Mouse (Mus musculus) neural tube, embryonic 12.5 days (tissue): Measurements from ENCODE around the gene Map3k3. TPM values are rescaled to one million over a fixed set of nuclear protein-coding genes. Genes with fewer than 3 reads are reported as not detected.
"Not testable (repeated sequence)": the region's sequence is repeated elsewhere in the genome, so short reads cannot be mapped to it uniquely, and the experiment has no call there.

Experiments
- ATAC-seq: fragments of 200-750 bp; cut with Nextera tagmentation; 2 replicates; pipeline ENCODE4 v1.8.0; 2017; ENCODE audit warnings: low read depth, mild to moderate bottlenecking, moderate TSS enrichment, moderate library complexity; ENCODE audit not compliant: low FRiP score
- H3K27ac ChIP-seq: fragments of 300-500 bp; sonication (generic); 2 replicates; pipeline ENCODE4 v1.5.1; 2016
- H3K27me3 ChIP-seq: fragments of 300-500 bp; sonication (generic); replicated peaks from 2 replicates; pipeline ENCODE4 v1.6.1; 2016; ENCODE audit warnings: mild to moderate bottlenecking
- H3K36me3 ChIP-seq: fragments of 300-500 bp; sonication (generic); 2 replicates; pipeline ENCODE4 v1.6.1; 2016; ENCODE audit warnings: mild to moderate bottlenecking
- H3K4me1 ChIP-seq: fragments of 300-500 bp; sonication (generic); 2 replicates; pipeline ENCODE4 v1.6.1; 2016
- H3K4me2 ChIP-seq: fragments of 300-500 bp; sonication (generic); replicated peaks from 2 replicates; pipeline ENCODE4 v1.6.1; 2016; ENCODE audit warnings: mild to moderate bottlenecking
- H3K4me3 ChIP-seq: fragments of 300-500 bp; sonication (generic); 2 replicates; pipeline ENCODE4 v1.5.1; 2016
- H3K9ac ChIP-seq: fragments of 300-500 bp; sonication (generic); 2 replicates; pipeline ENCODE4 v1.6.1; 2016; ENCODE audit warnings: mild to moderate bottlenecking
- H3K9me3 ChIP-seq: fragments of 300-500 bp; sonication (generic); 2 replicates; pipeline ENCODE4 v1.6.1; 2016; ENCODE audit warnings: mild to moderate bottlenecking
- WGBS: fragments of 180-500 bp; shearing (Covaris S2); methylation state at CpG from one replicate; pipeline ENCODE4 v1.1.7; 2016; 5-methylcytosine and 5-hydroxymethylcytosine counted together
- polyA plus RNA-seq: library from polyadenylated mRNA; unstranded; fragments of >200 nt; fragmentation: Nextera tagmentation; extraction: Ambion mirVana; gene quantifications from 2 replicates; pipeline ENCODE4 v1.2.1, GENCODE M21; 2016

The Map3k3 gene
- polyA plus RNA-seq, 1 experiment from 2014 or later: 24.4 TPM

DNA sequence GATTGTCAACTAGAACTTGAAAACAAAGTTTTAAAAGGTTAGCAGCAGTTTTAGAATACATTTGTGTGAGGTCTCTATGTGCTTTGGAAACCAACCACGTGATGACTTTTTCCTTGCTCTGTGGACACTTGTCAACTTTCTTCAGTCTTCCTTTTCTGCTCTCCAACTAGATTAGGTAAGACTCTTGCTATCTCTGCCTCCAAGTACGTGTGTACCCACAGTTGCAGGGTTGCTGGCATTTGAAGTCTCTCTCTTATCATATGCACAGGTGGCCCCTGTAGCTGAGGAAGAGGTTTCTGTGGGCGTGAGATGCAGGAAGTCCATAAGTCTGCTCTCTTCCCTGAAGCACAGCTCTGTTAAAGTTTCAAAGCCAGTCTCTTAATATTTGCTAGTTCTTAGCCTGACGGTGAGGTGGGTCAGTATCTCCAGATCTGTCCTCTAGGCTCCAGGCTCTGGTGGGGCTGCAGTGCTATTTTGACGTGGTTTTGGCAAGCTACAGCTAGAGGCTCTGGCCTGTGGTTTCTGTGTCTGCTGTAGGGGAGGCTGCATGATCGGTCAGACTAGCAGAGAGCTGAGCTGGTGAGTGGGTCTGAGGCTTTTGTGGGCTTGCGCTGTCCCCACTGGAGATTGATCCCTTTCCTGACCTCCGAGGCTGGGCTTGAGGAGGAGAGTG is 27.5 kb upstream of the Map3k3 start:
- no peak for ATAC-seq
- no peak overlapping the region for H3K4me3 ChIP-seq
- no peaks in the 10 kb centered on the region for H3K27me3 ChIP-seq
- no peaks in the 10 kb centered on the region for H3K4me1 ChIP-seq
- no peak overlapping the region for H3K4me2 ChIP-seq
- H3K27ac ChIP-seq: no peak overlapping the region
- WGBS: 94% methylated on average over 8 of the region's 8 CpGs
- H3K9ac ChIP-seq: no peak overlapping the region
- no peaks in the 10 kb centered on the region for H3K9me3 ChIP-seq
- peaks cover 77% of the 10 kb centered on the region for H3K36me3 ChIP-seq

DNA sequence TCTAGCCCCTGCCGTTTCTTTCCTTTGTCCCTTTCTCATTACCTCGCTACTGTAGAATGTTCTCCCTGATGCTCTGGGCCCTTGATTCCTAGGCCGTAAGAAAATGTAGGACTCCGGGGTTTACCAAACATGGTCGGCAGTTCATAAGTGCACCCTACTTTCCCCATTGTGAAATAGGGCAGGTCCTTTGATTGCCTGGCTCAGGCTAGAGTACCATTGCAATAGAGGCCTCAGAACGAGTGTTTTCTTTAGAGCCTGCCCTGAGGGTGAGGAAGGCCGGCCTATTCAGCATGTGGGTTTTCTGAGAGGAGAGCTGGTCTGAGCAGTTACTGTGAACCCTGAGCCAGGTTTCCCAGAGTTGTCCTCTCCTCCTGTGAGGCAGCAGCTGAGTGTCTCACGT is 26.4 kb upstream of the Map3k3 start:
- no peaks in the 10 kb centered on the region for H3K4me1 ChIP-seq
- no peaks in the 10 kb centered on the region for H3K27me3 ChIP-seq
- H3K9me3 ChIP-seq: no peaks in the 10 kb centered on the region
- ATAC-seq: no peak
- no peak overlapping the region for H3K4me3 ChIP-seq
- H3K9ac ChIP-seq: no peak overlapping the region
- H3K36me3 ChIP-seq: peaks cover 67% of the 10 kb centered on the region
- H3K27ac ChIP-seq: no peak overlapping the region
- H3K4me2 ChIP-seq: no peak overlapping the region
- 85% methylated on average over 8 of the region's 8 CpGs for WGBS

DNA sequence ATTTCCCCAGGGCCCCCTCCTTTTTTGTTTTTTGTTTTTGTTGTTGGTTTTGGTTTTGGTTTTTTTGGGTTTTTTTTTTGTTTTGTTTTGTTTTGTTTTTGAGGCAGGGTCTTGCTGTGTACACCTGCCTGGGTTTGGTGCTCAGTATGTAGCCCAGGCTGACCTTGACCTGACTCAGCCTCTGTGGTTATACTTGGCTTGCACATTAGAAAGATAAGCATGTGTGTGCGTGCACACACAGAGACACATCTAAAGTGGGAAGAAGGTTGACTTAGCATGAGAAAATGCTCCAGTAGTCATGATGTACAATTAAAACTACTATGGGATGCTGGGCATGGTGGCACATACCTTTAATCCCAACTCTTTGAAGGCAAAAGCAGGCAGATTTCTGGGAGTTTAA is 23.9 kb upstream of the Map3k3 start:
- 96% methylated on average over 1 of the region's 1 CpGs for WGBS

DNA sequence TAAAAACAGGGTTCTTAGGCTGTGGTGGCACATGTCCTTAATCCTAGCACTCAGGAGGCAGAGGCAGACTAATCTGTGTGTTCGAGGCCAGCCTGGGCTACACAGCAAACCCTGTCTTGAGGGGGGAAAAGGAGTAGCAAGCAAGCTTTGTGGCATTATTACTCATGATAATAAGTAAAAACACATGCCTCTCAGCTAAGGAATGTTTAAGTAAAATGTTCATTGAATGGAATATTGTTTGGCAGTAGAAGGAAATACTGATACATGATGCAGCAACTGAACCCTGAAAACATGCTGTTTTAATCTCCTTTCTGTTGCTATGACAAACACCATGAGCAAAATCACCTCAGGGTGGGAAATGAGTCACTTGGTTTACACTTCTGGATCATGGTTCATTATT is 23.1 kb upstream of the Map3k3 start:
- Histone ChIP-seq H3K27me3 (no peaks in the 10 kb centered on the region), H3K36me3 (peaks cover 35% of the 10 kb centered on the region), H3K4me3 (no peak overlapping the region), H3K9ac (no peak overlapping the region), H3K9me3 (no peaks in the 10 kb centered on the region), H3K27ac (no peak overlapping the region), H3K4me2 (no peak overlapping the region), H3K4me1 (0 out of 2 replicates have a peak, but pooled peaks cover under 1% of the 10 kb centered on the region)
- ATAC-seq: no peak
- WGBS: 95% methylated on average over 1 of the region's 1 CpGs

More for the DNA sequence above, 23.9 kb upstream of the Map3k3 start:
- Histone ChIP-seq H3K9me3 (no peaks in the 10 kb centered on the region), H3K4me1 (no peaks in the 10 kb centered on the region), H3K27ac (no peak overlapping the region), H3K9ac (no peak overlapping the region), H3K4me3 (no peak overlapping the region), H3K27me3 (no peaks in the 10 kb centered on the region), H3K36me3 (peaks cover 42% of the 10 kb centered on the region), H3K4me2 (no peak overlapping the region)
- no peak for ATAC-seq

DNA sequence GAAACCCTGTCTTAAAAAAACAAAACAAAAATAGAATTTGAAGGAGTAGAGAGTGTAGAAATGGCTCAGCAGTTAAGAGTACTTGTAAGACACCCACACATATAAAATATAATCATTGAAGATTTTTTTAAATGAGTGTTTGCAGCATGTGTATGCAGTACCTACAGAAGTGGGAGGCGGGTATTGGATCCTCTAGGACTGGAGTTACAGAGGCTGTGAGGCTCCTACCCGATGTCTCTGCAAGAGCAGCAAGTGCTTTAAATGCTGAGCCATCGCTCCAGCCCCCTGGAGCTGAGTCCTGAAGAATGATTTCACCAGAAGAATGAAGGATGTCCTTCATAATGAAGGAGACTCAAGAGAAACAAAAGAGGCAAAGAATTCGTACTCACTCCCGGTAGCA is 20.7 kb upstream of the Map3k3 start:
- peaks cover 12% of the 10 kb centered on the region for H3K36me3 ChIP-seq
- no peak for ATAC-seq
- H3K4me3 ChIP-seq: no peak overlapping the region
- no peaks in the 10 kb centered on the region for H3K9me3 ChIP-seq
- no peak overlapping the region for H3K4me2 ChIP-seq
- WGBS: 86% methylated on average over 5 of the region's 5 CpGs
- peaks cover 11% of the 10 kb centered on the region; the same call in 1 of the 2 replicates for H3K4me1 ChIP-seq
- no peaks in the 10 kb centered on the region for H3K27me3 ChIP-seq
- H3K9ac ChIP-seq: no peak overlapping the region
- H3K27ac ChIP-seq: no peak overlapping the region

DNA sequence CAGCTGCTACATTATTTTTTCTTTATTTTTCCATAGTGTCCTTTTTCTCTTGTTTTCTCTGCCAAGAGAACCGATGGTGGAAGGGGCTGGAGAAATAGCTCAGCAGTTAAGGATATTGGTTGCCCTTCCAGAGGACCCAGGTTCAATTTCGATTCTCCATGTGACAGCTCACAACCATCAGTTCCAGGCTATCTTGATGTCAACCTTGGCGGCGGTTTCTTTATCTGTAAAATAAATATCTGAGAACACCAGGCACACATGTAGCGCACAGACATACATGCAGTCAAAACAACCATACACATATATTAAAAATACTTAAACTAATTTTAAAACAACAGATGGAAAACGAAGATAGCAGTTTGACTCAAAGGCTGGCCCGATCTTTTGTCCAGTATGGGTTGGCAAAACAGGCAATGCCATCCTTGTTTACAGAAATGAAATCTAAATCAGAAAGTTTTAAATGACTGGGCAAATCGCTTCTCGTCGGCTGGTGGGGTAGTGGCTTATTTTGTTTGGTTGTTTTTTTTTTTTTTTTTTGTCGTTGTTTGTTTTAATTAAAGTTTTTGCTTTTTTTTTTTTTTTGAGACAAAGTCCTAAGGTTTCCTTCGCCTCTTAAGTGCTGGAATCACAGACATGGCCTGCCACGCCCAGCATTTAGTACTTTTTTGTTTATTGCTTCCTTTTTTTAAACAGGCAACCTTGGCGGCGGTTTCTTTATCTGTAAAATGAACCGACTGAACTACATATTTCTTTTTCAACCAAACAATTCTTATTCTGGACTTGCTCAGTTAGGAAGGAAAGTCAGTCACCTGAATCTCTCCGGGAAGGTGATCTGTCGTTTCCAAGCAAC is 19.1 kb upstream of the Map3k3 start:
- H3K27me3 ChIP-seq: no peaks in the 10 kb centered on the region
- 48% methylated on average over 18 of the region's 18 CpGs for WGBS
- H3K36me3 ChIP-seq: no peaks in the 10 kb centered on the region; the same call in 1 of the 2 replicates
- H3K27ac ChIP-seq: no peak overlapping the region
- H3K4me2 ChIP-seq: peak overlapping the region; percentile 89
- peaks cover 11% of the 10 kb centered on the region; the same call in 1 of the 2 replicates for H3K4me1 ChIP-seq
- H3K9ac ChIP-seq: peak overlapping the region; percentile 86; the same call in 1 of the 2 replicates
- H3K4me3 ChIP-seq: peak overlapping the region; percentile 86
- no peak for ATAC-seq
- H3K9me3 ChIP-seq: no peaks in the 10 kb centered on the region

DNA sequence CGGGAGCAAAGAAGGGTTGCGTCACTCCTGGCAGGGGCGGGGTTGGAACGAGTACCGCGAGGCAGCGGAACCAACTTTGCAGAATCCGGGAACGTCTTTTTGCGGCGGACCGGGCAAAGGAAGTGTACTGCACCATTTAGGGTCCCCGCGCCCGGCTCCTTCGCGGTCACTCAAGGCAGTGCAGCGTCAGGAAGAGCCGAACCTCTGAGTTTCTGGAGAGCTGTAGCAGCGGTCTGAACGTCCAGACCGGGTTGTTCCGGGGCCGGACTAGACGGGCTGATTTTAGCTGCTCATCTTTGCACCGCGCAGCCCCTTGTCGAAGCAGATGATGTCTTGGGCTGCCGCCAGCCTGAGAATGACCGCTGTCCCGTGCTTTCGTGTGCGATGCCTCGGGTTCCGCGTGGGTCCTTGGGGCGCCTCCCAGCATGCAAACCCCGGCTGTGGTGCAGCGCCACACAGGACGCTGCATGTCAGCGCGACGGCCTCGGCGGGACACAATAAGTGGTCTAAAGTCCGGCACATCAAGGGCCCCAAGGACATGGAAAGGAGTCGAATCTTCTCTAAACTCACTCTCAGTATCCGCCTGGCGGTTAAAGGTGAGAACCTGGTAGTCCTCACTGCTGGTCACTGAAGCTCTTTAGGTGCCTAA is 18.4 kb upstream of the Map3k3 start, which contains the start of gene Taco1:
Taco1 (plus strand) TSS at position 139 of the 649 bp plus-strand sequence.
- ATAC-seq: peak; percentile 92
- H3K9me3 ChIP-seq: no peaks in the 10 kb centered on the region
- no peaks in the 10 kb centered on the region for H3K27me3 ChIP-seq
- H3K9ac ChIP-seq: peak within 1 kb of the TSS; percentile 86
- no peak within 1 kb of the TSS for H3K27ac ChIP-seq
- under 1% methylated on average over 49 of the region's 49 CpGs for WGBS
- peak within 1 kb of the TSS; percentile 89 for H3K4me2 ChIP-seq
- H3K4me1 ChIP-seq: peaks cover 11% of the 10 kb centered on the region; the same call in 1 of the 2 replicates
- peak within 1 kb of the TSS; percentile 86 for H3K4me3 ChIP-seq
- H3K36me3 ChIP-seq: no peaks in the 10 kb centered on the region; the same call in 1 of the 2 replicates

DNA sequence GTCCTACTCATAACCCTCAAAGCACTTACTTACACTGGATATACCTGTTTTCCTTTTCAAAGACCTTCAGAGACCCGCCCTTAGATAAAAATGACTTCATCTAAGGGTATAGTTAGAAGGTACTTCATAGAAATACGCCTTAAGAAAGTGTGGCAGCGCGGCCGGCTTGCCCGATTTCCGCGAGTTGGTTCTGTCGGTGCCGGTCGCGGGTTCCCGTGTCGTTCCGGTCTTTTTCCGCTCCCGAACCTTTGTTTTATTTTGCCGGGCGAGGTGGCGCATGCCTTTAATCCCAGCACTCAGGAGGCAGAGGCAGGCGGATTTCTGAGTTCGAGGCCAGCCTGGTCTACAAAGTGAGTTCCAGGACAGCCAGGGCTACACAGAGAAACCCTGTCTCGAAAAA is 17.8 kb upstream of the Map3k3 start:
- H3K4me1 ChIP-seq: peaks cover 11% of the 10 kb centered on the region; the same call in 1 of the 2 replicates
- not testable (repeated sequence) for H3K27ac ChIP-seq, H3K27me3 ChIP-seq

DNA sequence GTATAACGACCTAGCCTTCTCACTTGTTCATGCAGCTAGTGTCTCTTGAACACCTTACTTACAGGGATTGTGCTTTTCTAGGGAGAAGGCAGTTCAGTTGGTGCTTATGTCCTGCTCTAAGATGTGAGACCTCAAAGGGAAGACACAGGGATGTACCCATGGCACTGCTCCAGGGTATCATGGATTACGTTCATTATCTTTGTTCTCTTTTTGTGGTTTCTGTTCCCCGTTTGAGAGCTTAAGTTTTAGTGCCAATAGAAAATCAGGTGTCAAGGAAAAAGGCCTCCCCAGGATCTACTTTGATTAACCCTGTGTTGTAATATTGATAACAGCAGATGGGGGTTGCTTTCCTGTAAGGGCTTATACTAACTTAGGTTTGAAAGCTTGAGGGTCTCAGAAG is 10.6 kb upstream of the Map3k3 start:
- peaks cover 17% of the 10 kb centered on the region; the same call in 1 of the 2 replicates for H3K36me3 ChIP-seq
- no peak overlapping the region for H3K9ac ChIP-seq
- no peak for ATAC-seq
- 87% methylated on average over 3 of the region's 3 CpGs for WGBS
- no peak overlapping the region for H3K4me3 ChIP-seq
- H3K27ac ChIP-seq: no peak overlapping the region
- no peaks in the 10 kb centered on the region for H3K9me3 ChIP-seq
- H3K27me3 ChIP-seq: no peaks in the 10 kb centered on the region
- no peaks in the 10 kb centered on the region for H3K4me1 ChIP-seq
- H3K4me2 ChIP-seq: no peak overlapping the region

More for the DNA sequence above, 17.8 kb upstream of the Map3k3 start:
- H3K9me3 ChIP-seq, ATAC-seq, H3K36me3 ChIP-seq: not testable (repeated sequence)
- peak overlapping the region; percentile 89 for H3K4me2 ChIP-seq
- WGBS: 19% methylated on average over 23 of the region's 23 CpGs
- peak overlapping the region; percentile 86 for H3K4me3 ChIP-seq
- H3K9ac ChIP-seq: peak overlapping the region; percentile 86

DNA sequence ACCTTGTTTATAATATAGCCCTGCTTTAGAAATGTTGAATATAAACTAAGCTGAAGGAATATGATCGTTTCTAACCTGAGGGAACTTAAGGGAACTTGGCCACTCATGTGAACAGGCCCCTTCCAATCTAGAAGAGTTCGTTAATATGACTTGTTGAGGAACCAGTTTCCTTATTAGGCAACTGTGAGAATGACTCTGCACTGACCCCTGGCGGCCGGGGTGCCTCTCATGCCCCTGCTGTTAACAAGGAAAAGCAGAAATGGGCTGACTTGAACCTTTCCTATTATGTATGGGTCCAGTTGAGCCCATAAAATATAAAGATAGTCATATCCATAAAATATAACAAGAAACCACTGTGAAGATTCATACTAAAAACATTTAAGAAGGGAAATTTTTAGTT is 8.1 kb upstream of the Map3k3 start:
- Histone ChIP-seq H3K4me2 (no peak overlapping the region), H3K9ac (no peak overlapping the region), H3K9me3 (no peaks in the 10 kb centered on the region), H3K36me3 (peaks cover 17% of the 10 kb centered on the region; the same call in 1 of the 2 replicates), H3K27me3 (no peaks in the 10 kb centered on the region), H3K4me1 (no peaks in the 10 kb centered on the region), H3K27ac (no peak overlapping the region), H3K4me3 (no peak overlapping the region)
- no peak for ATAC-seq
- whole genome bisulfite sequencing: 8% methylated on average over 4 of the region's 4 CpGs

DNA sequence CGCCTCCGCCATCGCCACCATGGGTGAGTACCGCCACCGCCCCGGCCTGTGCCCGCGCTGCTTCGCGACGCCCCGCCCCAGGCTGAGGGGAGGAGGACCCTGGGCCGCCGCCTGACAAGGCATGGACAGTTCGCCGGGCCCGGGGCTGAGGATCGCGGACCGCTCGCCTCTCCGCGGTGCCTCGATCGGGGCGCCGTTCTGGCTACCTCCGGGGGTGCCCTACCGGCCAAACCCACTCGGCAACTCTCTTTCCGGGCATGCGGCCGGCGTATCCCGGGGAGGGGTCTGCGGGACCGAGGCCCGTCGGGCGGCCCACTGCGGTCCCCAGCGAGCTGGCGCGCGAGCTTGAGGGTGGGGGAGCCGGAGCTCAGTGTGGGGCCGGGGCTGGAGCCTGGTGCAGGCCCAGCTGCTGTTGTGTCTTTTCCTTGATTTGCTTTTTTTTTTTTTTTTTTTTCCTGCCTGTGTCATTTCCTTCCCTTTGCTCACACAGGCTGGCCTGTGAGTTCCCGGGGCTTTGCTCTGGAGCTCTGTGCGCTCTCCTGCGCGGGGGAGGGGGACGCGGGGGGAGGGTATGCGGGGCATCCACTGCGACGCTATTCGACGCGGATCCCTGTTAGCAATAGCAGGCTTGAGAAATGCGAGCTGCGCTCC is 623 bp downstream of the Map3k3 start:
- Histone ChIP-seq H3K4me3 (peak overlapping the region; percentile 89), H3K4me2 (peak overlapping the region; percentile 61), H3K27me3 (no peaks in the 10 kb centered on the region), H3K9me3 (no peaks in the 10 kb centered on the region), H3K36me3 (no peaks in the 10 kb centered on the region), H3K9ac (peak overlapping the region; percentile 91), H3K4me1 (peaks cover 12% of the 10 kb centered on the region; the same call in 1 of the 2 replicates), H3K27ac (peak overlapping the region; percentile 95)
- peak; percentile 72 for ATAC-seq
- WGBS: under 1% methylated on average over 59 of the region's 61 CpGs
